Mouse (Mus musculus) gastrocnemius, adult 2 months (tissue): ENCODE results near the gene Xylt1. TPM values are rescaled to one million over a fixed set of nuclear protein-coding genes. Genes with fewer than 3 reads are reported as not detected.

ENCODE experiments used
- DNase-seq: peaks from one replicate; pipeline ENCODE4 v3.0.0; 2022
- H3K27ac ChIP-seq: fragments of 200-600 bp; 2 replicates; pipeline ENCODE4 v1.8.1; 2022; ENCODE audit warnings: mild to moderate bottlenecking
- H3K4me3 ChIP-seq: fragments of 200-600 bp; 2 replicates; pipeline ENCODE4 v1.8.1; 2022; ENCODE audit warnings: mild to moderate bottlenecking, moderate library complexity
- CTCF ChIP-seq: fragments of 200-600 bp; IDR thresholded peaks from 2 replicates; pipeline ENCODE4 v1.8.1; 2022; ENCODE audit warnings: antibody characterized with exemption, mild to moderate bottlenecking, moderate library complexity
- intact Hi-C: fragments of 180-260 bp; cut with DNase I; formaldehyde crosslinking; loops from one replicate; pipeline ENCODE4 v1.15.1; 2025
- total RNA-seq, 2 experiments: library from RNA; stranded (reverse); gene quantifications; 2 replicates each; pipeline ENCODE4 v1.2.3; 2021

Gene Xylt1
- total RNA-seq, 2 experiments from 2014 or later, result 5.5 to 9.5 TPM

GRCm38 (mm10) chr7:117573170-117573569 lies 192.4 kb downstream of the Xylt1 start:
- H3K4me3 ChIP-seq, result peak overlapping the region; percentile 7; the same call in 1 of the 2 replicates
- TF ChIP-seq CTCF, result no peak
- DNase-seq, result no peak
- intact Hi-C loops, result no loop called here
- H3K27ac ChIP-seq, result no peak overlapping the region

GRCm38 (mm10) chr7:117575417-117575816 lies 194.6 kb downstream of the Xylt1 start:
- no peak for DNase-seq
- intact Hi-C loops, result no loop called here
- H3K4me3 ChIP-seq, result no peak overlapping the region
- TF ChIP-seq CTCF, result no peak
- no peak overlapping the region for H3K27ac ChIP-seq

- TF ChIP-seq CTCF, result no peak
- DNase-seq, result no peak
- no peak overlapping the region for H3K4me3 ChIP-seq
- intact Hi-C loops, result no loop called here
- H3K27ac ChIP-seq, result no peak overlapping the region
Measured at GRCm38 (mm10) chr7:117577035-117577434, 196.3 kb downstream of the Xylt1 start.

- TF ChIP-seq CTCF, result no peak
- intact Hi-C loops, result no loop called here
- no peak for DNase-seq
- Histone ChIP-seq H3K4me3 (no peak overlapping the region), H3K27ac (no peak overlapping the region)
Measured at GRCm38 (mm10) chr7:117585164-117585563, 204.4 kb downstream of the Xylt1 start.

- no peak overlapping the region for H3K27ac ChIP-seq
- H3K4me3 ChIP-seq, result no peak overlapping the region
- intact Hi-C loops, result no loop called here
- no peak for DNase-seq
- TF ChIP-seq CTCF, result no peak
Measured at GRCm38 (mm10) chr7:117586811-117587210, 206.0 kb downstream of the Xylt1 start.

- intact Hi-C loops, result no loop called here
Measured at GRCm38 (mm10) chr7:117587234-117587929, 206.6 kb downstream of the Xylt1 start.

GRCm38 (mm10) chr7:117588426-117588825 lies 207.6 kb downstream of the Xylt1 start:
- TF ChIP-seq CTCF, result no peak
- DNase-seq, result no peak
- intact Hi-C loops, result no loop called here
- Histone ChIP-seq H3K4me3 (no peak overlapping the region), H3K27ac (no peak overlapping the region)

More at GRCm38 (mm10) chr7:117587234-117587929, 206.6 kb downstream of the Xylt1 start:
- Histone ChIP-seq H3K27ac (no peak overlapping the region), H3K4me3 (no peak overlapping the region)
- TF ChIP-seq CTCF, result no peak
- DNase-seq, result no peak

GRCm38 (mm10) chr7:117589359-117589758 lies 208.6 kb downstream of the Xylt1 start:
- TF ChIP-seq CTCF, result no peak
- H3K27ac ChIP-seq, result no peak overlapping the region
- no peak for DNase-seq
- intact Hi-C loops, result no loop called here
- no peak overlapping the region for H3K4me3 ChIP-seq

- Histone ChIP-seq H3K4me3 (no peak overlapping the region), H3K27ac (no peak overlapping the region)
- intact Hi-C loops, result no loop called here
- TF ChIP-seq CTCF, result no peak
- no peak for DNase-seq
Measured at GRCm38 (mm10) chr7:117589820-117590219, 209.0 kb downstream of the Xylt1 start.

- Histone ChIP-seq H3K27ac (no peak overlapping the region), H3K4me3 (no peak overlapping the region)
- no peak for DNase-seq
- no peak for TF ChIP-seq CTCF
- intact Hi-C loops, result no loop called here
Measured at GRCm38 (mm10) chr7:117594191-117594590, 213.4 kb downstream of the Xylt1 start.

- intact Hi-C loops, result no loop called here
- DNase-seq, result no peak
- TF ChIP-seq CTCF, result no peak
- H3K27ac ChIP-seq, result no peak overlapping the region
- H3K4me3 ChIP-seq, result no peak overlapping the region
Measured at GRCm38 (mm10) chr7:117595029-117595695, 214.4 kb downstream of the Xylt1 start.

- no peak overlapping the region for H3K4me3 ChIP-seq
- intact Hi-C loops, result no loop called here
- no peak for DNase-seq
- no peak for TF ChIP-seq CTCF
- H3K27ac ChIP-seq, result no peak overlapping the region
Measured at GRCm38 (mm10) chr7:117600443-117600842, 219.7 kb downstream of the Xylt1 start.

- intact Hi-C loops, result no loop called here
- H3K27ac ChIP-seq, result no peak overlapping the region
- TF ChIP-seq CTCF, result no peak
- H3K4me3 ChIP-seq, result no peak overlapping the region
- no peak for DNase-seq
Measured at GRCm38 (mm10) chr7:117610439-117610838, 229.7 kb downstream of the Xylt1 start.
